Mouse (Mus musculus) ES-Bruce4 (cell line): ENCODE data around the gene Dctn3. TPM values are rescaled to one million over a fixed set of nuclear protein-coding genes. Genes with fewer than 3 reads are reported as not detected.

ENCODE experiments used
- H3K27ac ChIP-seq: 2 replicates; pipeline ENCODE4 v1.5.1; 2012; ENCODE audit warnings: low read length, inconsistent platforms; ENCODE audit not compliant: insufficient read depth
- H3K27me3 ChIP-seq: 2 replicates; pipeline ENCODE4 v1.6.1; 2012; ENCODE audit warnings: mild to moderate bottlenecking, low read length, inconsistent platforms; ENCODE audit not compliant: control insufficient read depth, poor library complexity, insufficient read depth, severe bottlenecking
- H3K36me3 ChIP-seq: 2 replicates; pipeline ENCODE4 v1.6.1; 2012; ENCODE audit warnings: inconsistent platforms, mild to moderate bottlenecking, low read length, moderate library complexity; ENCODE audit not compliant: control insufficient read depth, poor library complexity, insufficient read depth, severe bottlenecking
- H3K4me1 ChIP-seq: one replicate; pipeline ENCODE4 v1.8.1; 2011; ENCODE audit warnings: low read length; ENCODE audit not compliant: control insufficient read depth, insufficient read depth
- H3K4me3 ChIP-seq: 2 replicates; pipeline ENCODE4 v1.5.1; 2011; ENCODE audit warnings: low read depth, mild to moderate bottlenecking, low read length
- H3K9ac ChIP-seq: 2 replicates; pipeline ENCODE4 v1.6.1; 2012; ENCODE audit warnings: low read depth, mild to moderate bottlenecking, inconsistent platforms; ENCODE audit not compliant: poor library complexity, severe bottlenecking
- H3K9me3 ChIP-seq: replicated peaks from 2 replicates; pipeline ENCODE4 v1.6.1; 2012; ENCODE audit warnings: mild to moderate bottlenecking, low read length, inconsistent platforms; ENCODE audit not compliant: control insufficient read depth, poor library complexity, insufficient read depth, severe bottlenecking
- CTCF ChIP-seq: IDR thresholded peaks from one replicate; pipeline ENCODE4 v1.8.1; 2011; ENCODE audit warnings: low read depth, low read length
- EP300 ChIP-seq: IDR thresholded peaks from 2 replicates; pipeline ENCODE4 v1.6.1; 2011; ENCODE audit warnings: low read depth, low read length; ENCODE audit not compliant: insufficient read depth
- POLR2A ChIP-seq: IDR thresholded peaks from one replicate; pipeline ENCODE4 v1.8.1; 2011; ENCODE audit warnings: low read length; ENCODE audit not compliant: insufficient read depth
- polyA plus RNA-seq: library from polyadenylated mRNA; stranded (reverse); fragments of >200 nt; gene quantifications from 2 replicates; pipeline ENCODE4 v1.2.4, GENCODE M21; 2011; ENCODE audit warnings: low read depth; ENCODE audit not compliant: missing spikeins, insufficient read depth, insufficient read length

Gene Dctn3
- polyA plus RNA-seq, 1 experiment: 65.1 TPM

- Histone ChIP-seq H3K4me1 (no peaks in the 10 kb centered on the region), H3K4me3 (peak within 1 kb of the TSS; percentile 95), H3K9me3 (no peaks in the 10 kb centered on the region), H3K27me3 (no peaks in the 10 kb centered on the region), H3K27ac (no peak within 1 kb of the TSS), H3K9ac (peak within 1 kb of the TSS; percentile 88), H3K36me3 (0 out of 2 replicates have a peak, but pooled peaks cover 3% of the 10 kb centered on the region)
- no peak for TF ChIP-seq CTCF
- TF ChIP-seq POLR2A: peak; percentile 67
- no peak for TF ChIP-seq EP300
Observed at GRCm38 (mm10) chr4:41713197-41714067, 9.5 kb downstream of the Dctn3 start, which contains the start of gene Rpp25l. Gene Rpp25l (minus strand): TSS chr4:41713534.

DNA sequence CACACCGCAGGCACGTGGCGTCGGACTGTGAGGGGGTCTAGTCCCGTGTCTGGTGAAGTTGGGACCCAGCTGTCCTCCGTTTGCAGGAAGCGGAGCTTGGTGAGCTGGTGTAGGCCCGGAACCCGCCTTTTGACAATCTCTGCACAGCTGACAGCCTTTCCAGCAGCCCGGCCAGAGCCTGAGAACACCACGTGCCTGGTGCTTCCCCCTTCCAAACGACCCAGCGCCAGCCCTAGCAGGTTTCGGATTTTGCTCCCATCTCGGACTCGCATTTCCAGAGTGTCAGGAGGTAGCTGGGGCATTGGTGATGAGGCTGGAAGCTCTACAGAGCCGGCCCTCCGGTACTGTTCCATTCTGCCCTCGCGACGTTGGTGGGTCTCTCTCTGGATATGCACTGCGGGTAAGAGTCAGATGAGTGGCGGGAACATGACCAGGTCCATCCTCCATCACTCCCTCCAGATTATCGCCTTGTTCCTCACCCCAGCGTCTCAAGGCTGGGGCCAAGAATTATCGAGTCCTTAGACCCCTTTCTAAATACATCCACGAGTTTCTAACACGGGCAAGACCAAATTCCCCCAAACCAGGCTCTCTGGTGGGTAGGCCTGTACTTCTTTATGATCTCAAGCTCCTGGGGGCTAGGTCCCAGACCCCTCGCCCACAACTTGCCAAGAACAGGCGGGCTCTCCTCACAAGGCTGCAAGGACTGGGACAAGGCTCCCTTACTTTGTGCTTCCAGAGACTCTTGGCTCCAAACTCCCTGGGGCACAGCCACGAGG lies 10.4 kb downstream of the Dctn3 start:
- no peak for TF ChIP-seq EP300
- no peak for TF ChIP-seq POLR2A
- no peak for TF ChIP-seq CTCF
- Histone ChIP-seq H3K4me3 (peak overlapping the region; percentile 95), H3K36me3 (0 out of 2 replicates have a peak, but pooled peaks cover 3% of the 10 kb centered on the region), H3K9ac (peak overlapping the region; percentile 88), H3K4me1 (no peaks in the 10 kb centered on the region), H3K9me3 (no peaks in the 10 kb centered on the region), H3K27me3 (no peaks in the 10 kb centered on the region), H3K27ac (no peak overlapping the region)

DNA sequence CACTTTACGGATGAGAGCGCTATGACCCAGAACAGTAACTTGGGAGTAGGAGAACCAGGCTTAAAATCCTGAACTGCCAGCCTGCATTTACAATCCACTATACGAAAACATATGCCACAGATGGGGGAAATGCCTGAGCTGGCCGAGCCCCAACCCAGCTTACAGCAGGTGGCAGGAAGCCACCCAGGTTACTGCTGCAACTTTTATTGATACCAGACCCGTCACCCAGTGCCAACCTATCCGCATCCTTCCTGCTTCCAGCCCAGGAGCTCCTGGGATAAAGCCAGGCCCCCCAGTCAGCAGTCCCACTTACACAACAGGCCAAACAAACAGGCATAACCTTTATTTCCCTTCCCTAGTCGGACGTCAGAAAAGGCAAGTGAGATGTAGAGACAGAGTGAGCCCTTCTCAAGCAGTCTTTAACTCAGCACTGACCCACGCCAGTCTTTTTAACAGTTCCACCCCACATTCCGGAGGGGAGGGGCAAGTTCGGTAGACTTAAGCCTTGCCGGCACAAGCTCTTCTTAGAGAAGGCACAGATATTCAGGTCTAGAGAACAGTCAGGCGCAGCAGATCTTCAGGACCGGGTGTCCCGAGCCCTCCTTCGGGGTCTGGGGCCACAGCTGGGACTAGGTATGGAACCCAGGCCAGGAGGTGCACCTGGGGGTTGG lies 11.1 kb downstream of the Dctn3 start:
- no peaks in the 10 kb centered on the region for H3K4me1 ChIP-seq

DNA sequence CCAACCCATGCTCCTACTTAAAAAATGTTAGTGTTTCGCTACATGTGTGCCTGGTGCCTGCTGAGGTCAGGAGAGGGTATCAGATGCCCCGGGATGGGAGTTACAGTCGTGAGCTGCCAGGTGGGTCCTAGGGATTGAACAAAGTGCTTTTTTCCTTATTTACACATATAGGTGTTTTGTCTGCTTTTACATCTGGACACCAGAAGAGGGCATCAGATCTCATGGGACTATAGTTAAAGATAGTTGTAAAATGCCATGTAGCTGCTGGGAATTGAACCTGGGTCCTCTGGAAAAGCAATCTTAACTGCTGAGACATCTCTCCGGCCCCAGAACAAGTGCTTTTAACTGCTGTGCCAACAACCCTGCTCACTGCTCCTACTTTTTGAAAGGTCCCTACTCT lies 12.7 kb downstream of the Dctn3 start:
- no peak overlapping the region for H3K27ac ChIP-seq
- no peak overlapping the region for H3K9ac ChIP-seq
- H3K36me3 ChIP-seq: 0 out of 2 replicates have a peak, but pooled peaks cover 3% of the 10 kb centered on the region
- peaks cover 5% of the 10 kb centered on the region for H3K4me1 ChIP-seq
- no peak overlapping the region for H3K4me3 ChIP-seq
- TF ChIP-seq EP300: no peak
- no peak for TF ChIP-seq CTCF
- no peak for TF ChIP-seq POLR2A
- no peaks in the 10 kb centered on the region for H3K27me3 ChIP-seq
- H3K9me3 ChIP-seq: no peaks in the 10 kb centered on the region

More for the DNA sequence above, 11.1 kb downstream of the Dctn3 start:
- Histone ChIP-seq H3K4me3 (peak overlapping the region; percentile 95), H3K9me3 (no peaks in the 10 kb centered on the region), H3K27me3 (no peaks in the 10 kb centered on the region), H3K36me3 (0 out of 2 replicates have a peak, but pooled peaks cover 3% of the 10 kb centered on the region), H3K9ac (peak overlapping the region; percentile 88), H3K27ac (no peak overlapping the region)
- TF ChIP-seq POLR2A (no peak), CTCF (no peak), EP300 (no peak)

DNA sequence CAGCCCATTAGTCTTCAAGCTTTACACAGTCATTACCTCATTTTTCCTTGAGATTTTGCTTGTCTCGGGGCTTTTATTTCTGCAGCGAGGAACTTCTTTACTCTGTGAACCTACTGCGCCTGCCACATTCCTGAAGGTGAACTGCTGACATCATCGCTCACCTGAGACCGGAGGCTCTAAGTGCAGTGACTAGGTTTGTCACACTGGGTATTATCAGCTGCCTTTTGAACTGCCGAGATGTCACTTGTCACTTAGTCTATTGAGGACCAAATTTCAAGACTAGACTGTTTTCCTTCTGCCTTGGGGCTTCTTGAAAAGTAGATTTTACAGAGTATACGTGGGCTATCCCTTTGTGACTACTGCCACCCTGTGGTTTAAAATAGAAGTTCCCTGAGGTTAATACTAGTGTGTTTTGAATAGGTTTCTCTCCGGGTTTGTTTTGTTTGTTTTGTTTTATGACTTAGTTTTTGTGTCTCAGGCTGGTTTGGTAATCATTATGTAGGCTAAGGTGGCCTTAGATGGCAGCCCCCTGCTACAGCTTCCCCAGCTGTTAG lies 14.7 kb downstream of the Dctn3 start:
- Histone ChIP-seq H3K9ac (no peak overlapping the region), H3K4me1 (peaks cover 7% of the 10 kb centered on the region), H3K27ac (no peak overlapping the region), H3K4me3 (no peak overlapping the region), H3K27me3 (no peaks in the 10 kb centered on the region), H3K9me3 (no peaks in the 10 kb centered on the region), H3K36me3 (0 out of 2 replicates have a peak, but pooled peaks cover 3% of the 10 kb centered on the region)
- peak; percentile 9 for TF ChIP-seq CTCF
- TF ChIP-seq EP300: no peak
- TF ChIP-seq POLR2A: no peak
